Mouse (Mus musculus): ENCODE measurements at regions not wholly inside any gene's neighbourhood (a gene's known extent, or its start where the extent isn't known, plus 50 kb on each side); places are given as distances from the start of the nearest gene placed in this dataset.

GRCm38 (mm10) chr2:30718741-30719381 lies 84.6 kb downstream of the 1700001O22Rik start:
- H3K4me3 ChIP-seq (replicated peaks; ENCODE audit: low read depth, low read length) = no peak overlapping the region; the same call in 1 of the 2 replicates
- under 1% methylated on average over 28 of the region's 29 CpGs for WGBS
- ATAC-seq (replicated peaks; ENCODE audit: low FRiP score, low read depth) (peak; percentile 61), DNase-seq (ENCODE audit: low spot score) (peak; percentile 95)
- H3K4me1 ChIP-seq (replicated peaks; ENCODE audit: insufficient read depth, low read length) = peaks cover 67% of the 10 kb centered on the region
- peak overlapping the region; percentile 62; the same call in 1 of the 2 replicates for H3K9ac ChIP-seq (ENCODE audit: low read depth, low read length)
- peak overlapping the region; percentile 99 for H3K27ac ChIP-seq
- no peaks in the 10 kb centered on the region for H3K27me3 ChIP-seq (ENCODE audit: insufficient read depth, low read length)
- no peaks in the 10 kb centered on the region for H3K36me3 ChIP-seq (ENCODE audit: insufficient read depth, low read length)
- peak overlapping the region; percentile 35 for H3K4me2 ChIP-seq (ENCODE audit: low read length)
- TF ChIP-seq CTCF (IDR thresholded peaks at IDR 0.05; ENCODE audit: low read depth) = peak; percentile 6; the same call in 1 of the 2 replicates
- H3K9me3 ChIP-seq (replicated peaks; ENCODE audit: low read length) = no peaks in the 10 kb centered on the region

- Histone ChIP-seq H3K9ac (ENCODE audit: low read depth, low read length) (peak overlapping the region; percentile 52), H3K36me3 (ENCODE audit: insufficient read depth, low read length) (no peaks in the 10 kb centered on the region), H3K4me1 (replicated peaks; ENCODE audit: insufficient read depth, low read length) (peaks cover 66% of the 10 kb centered on the region), H3K4me3 (replicated peaks; ENCODE audit: low read depth, low read length) (no peak overlapping the region; the same call in 1 of the 2 replicates), H3K27me3 (ENCODE audit: insufficient read depth, low read length) (no peaks in the 10 kb centered on the region), H3K9me3 (replicated peaks; ENCODE audit: low read length) (no peaks in the 10 kb centered on the region), H3K27ac (peak overlapping the region; percentile 99), H3K4me2 (ENCODE audit: low read length) (peak overlapping the region; percentile 41)
- TF ChIP-seq CTCF (IDR thresholded peaks at IDR 0.05; ENCODE audit: low read depth) = no peak
- 0% methylated on average over 12 of the region's 12 CpGs for WGBS
- DNase-seq (ENCODE audit: low spot score) = peak; percentile 96
- peak; percentile 76 for ATAC-seq (replicated peaks; ENCODE audit: low FRiP score, low read depth)
Measured at GRCm38 (mm10) chr2:30718329-30718675, 85.2 kb downstream of the 1700001O22Rik start.

DNA sequence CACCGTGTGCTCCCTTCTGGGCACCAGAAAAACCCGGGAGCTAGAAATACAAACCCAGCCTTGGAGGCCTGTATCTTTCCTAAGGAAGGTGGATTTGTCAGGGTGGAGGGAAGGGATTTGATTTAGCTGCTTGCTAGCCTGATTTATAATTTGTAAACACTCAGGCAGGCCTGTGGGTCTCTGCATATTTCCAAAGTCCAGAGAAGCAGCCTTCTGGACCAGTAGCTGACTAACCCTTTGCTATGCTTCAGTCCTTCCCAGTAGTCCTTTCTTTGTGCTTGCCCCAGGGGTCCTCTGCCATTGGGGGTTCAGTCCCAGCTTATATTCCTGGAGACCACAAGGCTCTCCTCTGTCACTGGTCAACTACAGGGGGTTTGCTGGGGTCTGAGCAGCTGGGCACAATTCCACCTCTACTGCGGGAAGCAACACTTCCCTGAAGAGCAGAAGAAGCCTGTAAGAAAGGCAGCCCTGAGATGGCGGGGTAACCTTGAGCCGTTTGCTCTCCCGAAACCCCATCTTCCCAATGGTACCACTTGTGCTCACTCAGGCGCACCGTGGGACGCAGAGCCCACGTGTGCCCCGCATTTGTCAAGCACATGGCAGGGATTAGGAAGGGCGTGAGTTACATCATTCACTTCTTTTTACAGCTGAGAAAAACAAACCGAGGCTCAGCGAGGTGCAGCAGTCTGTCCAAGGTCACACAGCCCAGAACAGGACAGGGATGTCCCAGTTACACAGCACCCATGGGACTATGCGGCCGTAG lies 85.7 kb downstream of the 1700001O22Rik start:
- peak overlapping the region; percentile 52 for H3K9ac ChIP-seq (ENCODE audit: low read depth, low read length)
- peaks cover 66% of the 10 kb centered on the region for H3K4me1 ChIP-seq (replicated peaks; ENCODE audit: insufficient read depth, low read length)
- H3K4me2 ChIP-seq (ENCODE audit: low read length) = peak overlapping the region; percentile 41
- no peaks in the 10 kb centered on the region for H3K27me3 ChIP-seq (ENCODE audit: insufficient read depth, low read length)
- DNase-seq (ENCODE audit: low spot score) = peak; percentile 86
- H3K36me3 ChIP-seq (ENCODE audit: insufficient read depth, low read length) = no peaks in the 10 kb centered on the region
- H3K9me3 ChIP-seq (replicated peaks; ENCODE audit: low read length) = no peaks in the 10 kb centered on the region
- no peak for TF ChIP-seq CTCF (IDR thresholded peaks at IDR 0.05; ENCODE audit: low read depth)
- ATAC-seq (replicated peaks; ENCODE audit: low FRiP score, low read depth) = no peak
- peak overlapping the region; percentile 99 for H3K27ac ChIP-seq
- H3K4me3 ChIP-seq (replicated peaks; ENCODE audit: low read depth, low read length) = no peak overlapping the region
- 8% methylated on average over 16 of the region's 16 CpGs for WGBS

DNA sequence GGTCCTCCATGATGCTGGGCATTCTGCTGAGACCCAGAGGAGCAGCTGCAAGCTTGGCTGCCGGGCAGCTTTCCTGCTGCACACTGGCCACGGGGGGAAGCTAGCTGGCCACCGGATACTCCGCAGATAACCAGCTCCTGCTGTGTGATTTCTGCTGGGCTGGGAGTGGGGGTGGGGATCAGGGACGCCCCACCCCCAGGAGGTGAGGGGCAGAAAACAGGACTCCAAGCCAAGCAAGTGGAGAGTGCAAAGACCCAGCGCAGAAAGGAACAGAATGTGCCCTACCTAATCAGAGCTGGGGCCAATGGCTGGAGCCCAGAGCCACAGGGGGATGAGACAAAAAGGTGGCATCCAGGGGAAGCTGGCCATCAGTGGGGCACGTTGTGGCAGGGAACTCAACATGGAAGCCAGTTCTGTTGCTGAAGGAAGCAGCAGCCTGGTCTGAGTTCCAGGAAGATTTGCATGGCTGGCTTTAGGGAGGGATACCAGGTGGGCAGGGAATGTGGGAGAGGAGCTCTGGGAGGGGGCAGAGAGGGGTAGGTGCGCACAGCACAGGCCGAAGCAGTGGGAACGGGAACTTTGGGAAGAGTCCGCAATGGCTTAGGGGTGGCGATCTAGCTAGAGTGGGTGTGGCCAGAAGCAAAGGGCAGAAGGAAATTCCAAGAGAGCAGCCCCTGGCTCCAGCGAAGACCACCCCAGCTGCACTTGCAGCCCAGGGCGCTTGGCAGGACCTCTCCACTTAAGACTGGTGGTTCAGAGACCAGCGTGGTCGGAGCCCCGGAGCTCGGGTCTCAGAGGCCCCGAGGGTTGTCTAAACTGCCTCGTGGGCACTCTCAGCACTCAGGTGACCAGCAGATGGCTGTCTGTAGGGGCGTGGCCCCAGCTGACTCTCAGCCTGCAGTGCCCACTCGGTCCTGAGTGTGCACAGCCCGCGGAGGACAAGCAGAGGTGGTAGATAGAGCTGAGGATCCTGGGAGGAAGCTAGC lies 86.6 kb downstream of the 1700001O22Rik start:
- no peak overlapping the region for H3K4me3 ChIP-seq (replicated peaks; ENCODE audit: low read depth, low read length)
- DNase-seq (ENCODE audit: low spot score) (peak; percentile 82), ATAC-seq (replicated peaks; ENCODE audit: low FRiP score, low read depth) (peak; percentile 55)
- H3K4me2 ChIP-seq (ENCODE audit: low read length) = peak overlapping the region; percentile 41
- peak overlapping the region; percentile 99 for H3K27ac ChIP-seq
- no peaks in the 10 kb centered on the region for H3K36me3 ChIP-seq (ENCODE audit: insufficient read depth, low read length)
- H3K4me1 ChIP-seq (replicated peaks; ENCODE audit: insufficient read depth, low read length) = peaks cover 66% of the 10 kb centered on the region
- WGBS = under 1% methylated on average over 24 of the region's 24 CpGs
- no peaks in the 10 kb centered on the region for H3K27me3 ChIP-seq (ENCODE audit: insufficient read depth, low read length)
- peak; percentile 33 for TF ChIP-seq CTCF (IDR thresholded peaks at IDR 0.05; ENCODE audit: low read depth)
- peak overlapping the region; percentile 52 for H3K9ac ChIP-seq (ENCODE audit: low read depth, low read length)
- H3K9me3 ChIP-seq (replicated peaks; ENCODE audit: low read length) = no peaks in the 10 kb centered on the region

DNA sequence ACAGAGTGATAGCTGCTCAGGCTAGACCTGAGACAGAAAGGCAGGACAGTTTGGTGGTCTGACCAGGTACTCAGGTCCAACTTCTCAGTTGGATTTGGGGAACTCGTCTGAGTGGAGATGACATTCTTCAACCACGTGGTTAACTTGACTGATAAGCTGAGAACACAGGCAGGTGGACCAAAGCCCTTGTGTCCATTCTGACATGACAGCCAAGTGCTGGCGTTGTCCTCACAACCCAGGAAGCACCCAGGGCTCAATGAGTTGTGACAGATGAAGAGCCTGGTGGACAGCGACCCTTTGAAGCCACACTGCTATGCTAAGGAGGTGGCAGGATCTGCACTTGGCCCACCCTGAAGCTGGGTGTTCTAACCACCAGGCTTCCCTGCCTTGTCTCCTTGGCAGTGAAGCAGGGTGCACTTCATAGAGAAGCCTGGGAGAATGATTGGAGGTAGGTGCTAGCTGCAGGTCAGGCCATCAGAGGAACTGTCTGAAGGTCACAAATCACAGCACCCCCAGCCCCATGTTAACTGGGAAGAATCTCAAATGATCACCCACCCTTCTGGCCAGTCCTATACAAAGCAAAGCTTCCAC lies 87.6 kb downstream of the 1700001O22Rik start:
- no peak for ATAC-seq (replicated peaks; ENCODE audit: low FRiP score, low read depth)
- H3K9ac ChIP-seq (ENCODE audit: low read depth, low read length) = peak overlapping the region; percentile 52; the same call in 1 of the 2 replicates
- TF ChIP-seq CTCF (IDR thresholded peaks at IDR 0.05; ENCODE audit: low read depth) = no peak

More for the DNA sequence above, 87.6 kb downstream of the 1700001O22Rik start:
- Histone ChIP-seq H3K36me3 (ENCODE audit: insufficient read depth, low read length) (no peaks in the 10 kb centered on the region), H3K4me1 (replicated peaks; ENCODE audit: insufficient read depth, low read length) (peaks cover 64% of the 10 kb centered on the region), H3K9me3 (replicated peaks; ENCODE audit: low read length) (no peaks in the 10 kb centered on the region), H3K27me3 (ENCODE audit: insufficient read depth, low read length) (no peaks in the 10 kb centered on the region), H3K4me3 (replicated peaks; ENCODE audit: low read depth, low read length) (no peak overlapping the region), H3K4me2 (ENCODE audit: low read length) (peak overlapping the region; percentile 41; the same call in 1 of the 2 replicates), H3K27ac (peak overlapping the region; percentile 99)
- 64% methylated on average over 4 of the region's 4 CpGs for WGBS
- no peak for DNase-seq (ENCODE audit: low spot score)

All from kidney, postnatal 0 days (tissue).